Mouse (Mus musculus): ENCODE results near the gene Gm20431. TPM values are rescaled to one million over a fixed set of nuclear protein-coding genes. Genes with fewer than 3 reads are reported as not detected.
A peak's percentile ranks its signal among the peaks of the same experiment; 100 is the strongest.

The Gm20431 gene
- polyA plus RNA-seq, 1 experiment from 2014 or later: 10.5 TPM

DNA sequence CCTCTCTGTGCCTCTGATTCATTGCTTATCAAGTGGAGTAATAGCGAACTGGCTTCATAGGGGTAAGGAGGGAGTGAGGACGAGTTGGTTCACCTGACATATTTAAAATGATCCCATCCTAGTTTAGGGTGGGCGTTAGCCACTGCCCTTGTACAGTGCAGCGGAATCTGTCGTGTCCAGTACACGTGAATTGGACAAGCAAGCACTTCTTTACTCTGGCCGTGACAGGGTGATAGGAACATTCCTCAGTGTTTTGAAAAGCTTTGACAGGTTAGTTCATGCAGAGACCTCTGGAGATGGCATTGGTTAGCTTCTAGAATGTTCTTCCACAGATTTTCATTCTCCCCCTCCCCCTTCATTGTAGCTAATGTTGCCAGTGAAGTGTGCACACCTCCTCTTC, 33.7 kb upstream of the Gm20431 start:
- H3K27me3 ChIP-seq (replicated peaks): peaks cover 20% of the 10 kb centered on the region
- no peak overlapping the region for H3K27ac ChIP-seq
- no peaks in the 10 kb centered on the region for H3K36me3 ChIP-seq (replicated peaks)
- H3K4me3 ChIP-seq: no peak overlapping the region
- ATAC-seq (replicated peaks): no peak
- no peak overlapping the region for H3K9ac ChIP-seq
- H3K9me3 ChIP-seq: no peaks in the 10 kb centered on the region
- no peaks in the 10 kb centered on the region; the same call in 1 of the 2 replicates for H3K4me1 ChIP-seq
- no peak overlapping the region for H3K4me2 ChIP-seq
- 95% methylated on average over 7 of the region's 7 CpGs for WGBS

DNA sequence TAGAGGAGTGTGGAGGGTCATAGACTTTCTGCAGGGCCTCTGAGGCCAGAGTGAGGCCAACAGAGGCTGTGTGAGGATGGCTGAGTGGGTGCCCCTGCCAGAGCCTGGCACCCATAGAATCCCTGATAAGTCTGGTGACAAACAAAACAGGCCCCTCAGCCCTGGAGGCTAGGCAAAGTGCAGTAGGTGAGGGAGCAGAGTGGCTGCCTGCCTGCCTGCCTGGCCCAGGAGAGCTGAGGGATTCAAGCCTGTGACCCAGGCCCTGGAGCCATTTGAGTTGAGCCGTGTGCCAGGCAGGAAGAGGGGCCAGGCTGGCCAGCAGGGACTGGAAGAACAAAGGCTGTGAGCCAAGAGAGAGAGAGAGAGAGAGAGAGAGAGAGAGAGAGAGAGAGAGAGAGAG, 32.9 kb upstream of the Gm20431 start:
- ATAC-seq (replicated peaks): no peak
- whole genome bisulfite sequencing: 86% methylated on average over 1 of the region's 1 CpGs

DNA sequence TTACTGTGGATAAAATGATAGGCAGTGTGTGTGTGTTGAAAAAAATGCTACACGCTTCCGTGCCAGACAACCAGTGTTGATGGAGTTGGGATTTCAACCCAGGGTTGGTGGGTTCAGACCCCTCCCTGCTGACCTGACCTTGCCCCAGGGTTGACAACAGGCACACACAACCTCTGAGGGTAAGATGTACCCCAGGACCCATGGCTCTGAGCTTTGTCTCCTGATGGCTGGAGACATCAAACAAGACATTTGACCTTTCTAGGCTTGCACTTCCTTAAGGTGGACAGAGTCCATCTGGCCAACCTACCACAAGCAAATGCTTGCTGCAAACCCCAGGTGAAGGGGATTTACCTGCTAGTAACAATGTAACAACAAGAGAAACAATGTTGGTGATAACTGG, 32.2 kb upstream of the Gm20431 start:
- H3K4me1 ChIP-seq: peaks cover 13% of the 10 kb centered on the region; the same call in 1 of the 2 replicates
- no peaks in the 10 kb centered on the region for H3K9me3 ChIP-seq
- H3K27me3 ChIP-seq (replicated peaks): peaks cover 34% of the 10 kb centered on the region
- no peak for ATAC-seq (replicated peaks)
- no peak overlapping the region for H3K9ac ChIP-seq
- WGBS: 97% methylated on average over 2 of the region's 2 CpGs
- no peak overlapping the region for H3K4me3 ChIP-seq
- H3K4me2 ChIP-seq: no peak overlapping the region
- H3K27ac ChIP-seq: no peak overlapping the region
- H3K36me3 ChIP-seq (replicated peaks): no peaks in the 10 kb centered on the region

More for the DNA sequence above, 32.9 kb upstream of the Gm20431 start:
- H3K9me3 ChIP-seq: no peaks in the 10 kb centered on the region
- H3K4me2 ChIP-seq: no peak overlapping the region
- no peak overlapping the region for H3K9ac ChIP-seq
- no peaks in the 10 kb centered on the region for H3K36me3 ChIP-seq (replicated peaks)
- no peak overlapping the region for H3K4me3 ChIP-seq
- H3K27me3 ChIP-seq (replicated peaks): peaks cover 27% of the 10 kb centered on the region
- no peak overlapping the region for H3K27ac ChIP-seq
- peaks cover 7% of the 10 kb centered on the region; the same call in 1 of the 2 replicates for H3K4me1 ChIP-seq

DNA sequence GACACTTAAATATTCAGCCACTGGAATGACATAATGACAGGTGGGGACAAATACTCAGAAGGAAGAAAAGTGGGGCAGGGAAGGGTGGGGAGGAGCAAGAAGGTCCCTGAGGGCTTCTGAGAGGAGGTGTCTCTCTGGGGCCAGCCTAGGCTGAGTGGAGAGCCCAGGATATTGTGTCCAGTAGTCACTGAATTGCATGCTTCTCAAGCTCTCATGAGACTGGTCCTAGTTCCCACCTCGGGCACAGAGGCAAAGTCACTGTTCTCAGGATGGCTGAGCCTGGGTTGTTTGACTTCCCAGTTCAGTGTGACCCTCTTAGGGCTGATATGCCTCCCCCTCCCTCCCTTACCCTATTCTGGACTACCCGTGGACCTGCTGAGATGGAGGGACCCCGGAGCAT, 31.5 kb upstream of the Gm20431 start:
- Histone ChIP-seq H3K4me3 (no peak overlapping the region), H3K9ac (no peak overlapping the region), H3K4me2 (no peak overlapping the region), H3K9me3 (no peaks in the 10 kb centered on the region), H3K27ac (no peak overlapping the region), H3K4me1 (peaks cover 16% of the 10 kb centered on the region; the same call in 1 of the 2 replicates), H3K36me3 (replicated peaks) (no peaks in the 10 kb centered on the region), H3K27me3 (replicated peaks) (peaks cover 41% of the 10 kb centered on the region)
- ATAC-seq (replicated peaks): no peak
- WGBS: 73% methylated on average over 3 of the region's 3 CpGs

DNA sequence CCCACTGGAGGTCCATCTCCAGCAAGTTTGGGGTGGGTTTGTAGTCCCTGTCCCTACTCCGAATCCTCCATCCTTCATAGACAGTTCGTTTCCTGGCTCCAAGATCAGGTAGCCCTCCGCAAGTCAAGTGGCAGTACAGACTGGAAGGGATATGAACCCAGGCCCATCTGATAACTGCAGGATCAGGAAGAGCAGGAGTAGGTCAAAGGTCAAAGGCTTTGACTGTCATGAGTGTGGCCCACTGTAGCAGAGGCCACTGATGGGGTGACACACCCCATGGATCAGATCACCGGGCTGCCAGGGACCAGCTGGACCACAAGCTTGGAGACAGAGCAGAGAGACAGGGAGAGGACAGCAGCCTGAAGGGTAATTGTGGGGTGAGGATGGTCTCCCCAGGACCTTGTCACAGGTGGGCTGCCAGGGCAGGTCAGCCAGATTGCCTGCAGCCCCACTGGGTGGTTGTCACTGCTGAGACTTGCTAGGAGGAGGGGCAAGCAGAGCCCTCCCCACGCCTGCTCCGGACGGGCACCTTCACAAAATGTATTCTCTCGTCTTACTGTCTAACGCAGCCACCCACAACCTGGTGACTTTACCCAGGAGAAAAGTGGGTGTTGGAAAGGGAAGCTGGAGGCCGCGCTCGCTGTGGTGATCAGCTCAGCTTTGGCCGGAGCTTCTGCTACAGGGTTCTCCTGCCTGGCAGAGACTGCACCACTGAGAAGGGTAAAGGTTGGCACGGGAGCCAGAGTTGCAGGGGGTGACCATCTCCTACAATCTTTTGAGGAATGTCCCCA, 30.8 kb upstream of the Gm20431 start:
- H3K4me3 ChIP-seq: no peak overlapping the region
- no peak overlapping the region for H3K9ac ChIP-seq
- peaks cover 16% of the 10 kb centered on the region; the same call in 1 of the 2 replicates for H3K4me1 ChIP-seq
- H3K27me3 ChIP-seq (replicated peaks): peaks cover 48% of the 10 kb centered on the region
- WGBS: 89% methylated on average over 14 of the region's 14 CpGs
- ATAC-seq (replicated peaks): no peak
- no peak overlapping the region for H3K27ac ChIP-seq
- H3K9me3 ChIP-seq: no peaks in the 10 kb centered on the region
- H3K4me2 ChIP-seq: no peak overlapping the region
- no peaks in the 10 kb centered on the region for H3K36me3 ChIP-seq (replicated peaks)

DNA sequence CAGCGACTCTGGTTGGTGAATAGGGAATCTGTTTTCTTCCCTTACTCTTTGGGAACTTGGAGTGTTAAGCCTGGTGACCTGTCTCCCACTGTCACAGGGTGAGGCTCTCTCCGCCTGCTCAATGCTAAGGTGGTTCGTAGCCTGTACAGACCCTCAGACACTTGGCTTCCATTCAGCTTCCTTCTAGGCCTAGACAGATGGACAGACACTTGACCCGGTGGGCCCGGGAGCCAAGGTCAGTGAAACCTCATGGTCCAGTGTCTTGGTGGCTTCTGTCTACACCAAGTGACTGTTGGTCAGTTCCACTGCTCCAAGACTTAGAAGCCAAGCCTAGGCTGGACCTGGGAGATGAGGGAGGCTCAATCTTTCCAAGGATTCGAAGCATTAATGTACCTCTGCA, 30.1 kb upstream of the Gm20431 start:
- H3K27ac ChIP-seq: no peak overlapping the region
- H3K36me3 ChIP-seq (replicated peaks): no peaks in the 10 kb centered on the region
- ATAC-seq (replicated peaks): no peak
- peaks cover 52% of the 10 kb centered on the region for H3K27me3 ChIP-seq (replicated peaks)
- no peaks in the 10 kb centered on the region for H3K9me3 ChIP-seq
- WGBS: 89% methylated on average over 6 of the region's 6 CpGs
- no peak overlapping the region for H3K4me3 ChIP-seq
- no peak overlapping the region for H3K9ac ChIP-seq
- no peak overlapping the region for H3K4me2 ChIP-seq
- peaks cover 16% of the 10 kb centered on the region; the same call in 1 of the 2 replicates for H3K4me1 ChIP-seq

DNA sequence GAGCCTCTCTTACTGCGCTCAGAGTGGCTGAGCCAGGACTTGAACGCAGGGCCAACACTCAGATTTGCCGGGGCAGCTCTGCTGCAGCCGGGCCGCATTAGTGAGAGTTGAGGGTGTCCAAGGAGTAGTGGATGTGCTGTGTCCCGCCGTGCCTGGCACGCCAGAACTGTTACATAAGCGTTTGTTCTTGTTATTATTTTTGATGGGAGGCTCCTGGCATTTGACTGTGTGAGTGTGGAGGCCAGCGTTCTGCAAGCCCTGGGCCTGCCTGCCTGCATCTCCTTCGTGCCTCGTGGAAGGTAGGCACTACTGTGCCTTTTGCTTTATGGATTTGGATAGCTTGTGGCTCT, 29.6 kb upstream of the Gm20431 start:
- no peak for ATAC-seq (replicated peaks)
- peaks cover 52% of the 10 kb centered on the region for H3K27me3 ChIP-seq (replicated peaks)
- H3K27ac ChIP-seq: no peak overlapping the region
- 89% methylated on average over 12 of the region's 12 CpGs for WGBS
- no peaks in the 10 kb centered on the region for H3K36me3 ChIP-seq (replicated peaks)
- H3K9ac ChIP-seq: no peak overlapping the region
- H3K9me3 ChIP-seq: no peaks in the 10 kb centered on the region
- no peak overlapping the region for H3K4me3 ChIP-seq
- H3K4me2 ChIP-seq: no peak overlapping the region
- peaks cover 16% of the 10 kb centered on the region; the same call in 1 of the 2 replicates for H3K4me1 ChIP-seq

DNA sequence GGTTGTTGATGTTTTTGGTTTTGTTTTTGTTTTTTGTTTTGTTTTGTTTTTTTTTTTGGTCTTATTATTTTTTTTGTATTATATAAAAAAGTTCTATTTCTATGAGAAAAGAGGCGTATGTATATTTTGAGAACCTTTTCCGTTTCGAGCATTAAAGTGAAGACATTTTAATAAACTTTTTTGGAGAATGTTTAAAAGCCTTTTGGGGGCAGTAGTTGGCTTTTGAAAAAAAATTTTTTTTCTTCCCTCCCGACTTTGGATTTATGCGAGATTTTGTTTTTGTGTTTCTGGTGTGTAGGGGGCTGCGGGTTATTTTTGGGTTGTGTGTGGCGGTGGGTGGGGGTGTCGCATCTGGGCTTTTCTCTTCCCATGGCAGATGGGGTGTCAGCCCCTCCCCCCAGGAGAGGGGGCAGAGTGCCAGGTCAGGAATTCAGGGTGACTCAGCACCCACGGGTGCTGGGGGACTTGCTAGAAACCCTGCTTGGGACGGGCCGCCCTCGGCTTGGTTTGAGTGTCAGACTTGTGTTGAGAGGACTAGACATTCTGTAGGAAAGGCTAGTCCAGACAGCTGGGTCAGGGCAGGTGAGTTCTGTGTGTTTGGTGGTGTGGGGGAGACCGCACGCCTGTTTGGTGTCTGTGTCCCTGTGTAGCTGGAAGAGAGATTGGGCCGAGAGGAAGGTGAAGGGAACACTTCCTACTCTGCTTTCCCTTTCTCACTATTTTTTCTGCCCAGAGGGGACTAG, 29.1 kb upstream of the Gm20431 start:
- H3K4me3 ChIP-seq: peak overlapping the region; percentile 61
- WGBS: 61% methylated on average over 15 of the region's 15 CpGs
- ATAC-seq (replicated peaks): no peak
- H3K36me3 ChIP-seq (replicated peaks): no peaks in the 10 kb centered on the region
- no peak overlapping the region for H3K27ac ChIP-seq
- no peak overlapping the region; the same call in 1 of the 2 replicates for H3K9ac ChIP-seq
- H3K4me1 ChIP-seq: peaks cover 16% of the 10 kb centered on the region; the same call in 1 of the 2 replicates
- no peaks in the 10 kb centered on the region for H3K9me3 ChIP-seq
- peaks cover 57% of the 10 kb centered on the region for H3K27me3 ChIP-seq (replicated peaks)
- H3K4me2 ChIP-seq: peak overlapping the region; percentile 82

DNA sequence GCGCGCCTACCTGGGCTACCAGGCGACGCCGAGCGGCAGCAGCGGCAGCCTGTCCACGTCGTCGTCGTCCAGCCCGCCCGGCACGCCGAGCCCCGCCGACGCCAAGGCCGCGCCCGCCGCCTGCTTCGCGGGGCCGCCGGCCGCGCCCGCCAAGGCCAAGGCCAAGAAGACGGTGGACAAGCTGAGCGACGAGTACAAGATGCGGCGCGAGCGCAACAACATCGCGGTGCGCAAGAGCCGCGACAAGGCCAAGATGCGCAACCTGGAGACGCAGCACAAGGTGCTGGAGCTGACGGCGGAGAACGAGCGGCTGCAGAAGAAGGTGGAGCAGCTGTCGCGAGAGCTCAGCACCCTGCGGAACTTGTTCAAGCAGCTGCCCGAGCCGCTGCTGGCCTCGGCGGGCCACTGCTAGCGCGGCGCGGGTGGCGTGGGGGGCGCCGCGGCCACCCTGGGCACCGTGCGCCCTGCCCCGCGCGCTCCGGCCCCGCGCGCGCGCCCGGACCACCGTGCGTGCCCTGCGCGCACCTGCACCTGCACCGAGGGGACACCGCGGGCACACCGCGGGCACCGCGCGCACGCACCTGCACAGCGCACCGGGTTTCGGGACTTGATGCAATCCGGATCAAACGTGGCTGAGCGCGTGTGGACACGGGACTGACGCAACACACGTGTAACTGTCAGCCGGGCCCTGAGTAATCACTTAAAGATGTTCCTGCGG, 28.4 kb upstream of the Gm20431 start, which contains the start of gene Tmem189:
Tmem189 (minus strand) TSS at position 322 of the 718 bp plus-strand sequence.
- peak; percentile 15; the same call in 1 of the 2 replicates for ATAC-seq (replicated peaks)
- Histone ChIP-seq H3K9ac (peak within 1 kb of the TSS; percentile 35), H3K4me1 (peaks cover 16% of the 10 kb centered on the region; the same call in 1 of the 2 replicates), H3K4me3 (peak within 1 kb of the TSS; percentile 61), H3K27ac (no peak within 1 kb of the TSS), H3K9me3 (no peaks in the 10 kb centered on the region), H3K36me3 (replicated peaks) (no peaks in the 10 kb centered on the region), H3K4me2 (peak within 1 kb of the TSS; percentile 82), H3K27me3 (replicated peaks) (peaks cover 61% of the 10 kb centered on the region)
- under 1% methylated on average over 77 of the region's 99 CpGs for WGBS

DNA sequence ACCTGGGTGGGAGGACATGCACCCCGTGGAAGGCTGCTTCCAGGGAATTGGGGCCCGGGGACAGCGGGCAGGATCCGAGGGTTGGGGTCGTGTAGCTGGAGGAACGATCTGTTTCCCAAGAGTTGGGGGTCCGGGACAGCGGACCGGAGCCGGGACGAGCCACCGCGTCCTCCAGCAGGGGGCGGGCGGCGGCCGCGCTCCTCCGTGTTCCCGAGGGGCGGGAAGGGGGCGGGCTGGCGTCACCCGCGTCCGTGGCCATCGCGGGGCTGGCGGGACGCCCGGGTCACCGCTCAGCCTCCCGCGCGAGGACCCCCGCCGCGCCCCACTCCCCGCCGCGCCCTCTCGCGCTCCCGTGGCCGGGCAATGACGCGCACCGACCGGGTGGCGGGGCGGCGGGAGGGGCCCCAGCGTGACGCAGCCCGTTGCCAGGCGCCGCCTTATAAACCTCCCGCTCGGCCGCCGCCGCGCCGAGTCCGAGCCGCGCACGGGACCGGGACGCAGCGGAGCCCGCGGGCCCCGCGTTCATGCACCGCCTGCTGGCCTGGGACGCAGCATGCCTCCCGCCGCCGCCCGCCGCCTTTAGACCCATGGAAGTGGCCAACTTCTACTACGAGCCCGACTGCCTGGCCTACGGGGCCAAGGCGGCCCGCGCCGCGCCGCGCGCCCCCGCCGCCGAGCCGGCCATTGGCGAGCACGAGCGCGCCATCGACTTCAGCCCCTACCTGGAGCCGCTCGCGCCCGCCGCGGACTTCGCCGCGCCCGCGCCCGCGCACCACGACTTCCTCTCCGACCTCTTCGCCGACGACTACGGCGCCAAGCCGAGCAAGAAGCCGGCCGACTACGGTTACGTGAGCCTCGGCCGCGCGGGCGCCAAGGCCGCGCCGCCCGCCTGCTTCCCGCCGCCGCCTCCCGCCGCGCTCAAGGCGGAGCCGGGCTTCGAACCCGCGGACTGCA, 27.5 kb upstream of the Gm20431 start, which contains the start of gene Cebpb:
Cebpb (plus strand) TSS at position 418 of the 954 bp plus-strand sequence.
- Histone ChIP-seq H3K4me2 (peak within 1 kb of the TSS; percentile 82), H3K27me3 (replicated peaks) (peaks cover 63% of the 10 kb centered on the region), H3K36me3 (replicated peaks) (no peaks in the 10 kb centered on the region), H3K27ac (no peak within 1 kb of the TSS), H3K9ac (peak within 1 kb of the TSS; percentile 35), H3K4me1 (peaks cover 16% of the 10 kb centered on the region; the same call in 1 of the 2 replicates), H3K9me3 (no peaks in the 10 kb centered on the region), H3K4me3 (peak within 1 kb of the TSS; percentile 61)
- ATAC-seq (replicated peaks): peak; percentile 51; the same call in 1 of the 2 replicates
- WGBS: 1% methylated on average over 78 of the region's 147 CpGs

DNA sequence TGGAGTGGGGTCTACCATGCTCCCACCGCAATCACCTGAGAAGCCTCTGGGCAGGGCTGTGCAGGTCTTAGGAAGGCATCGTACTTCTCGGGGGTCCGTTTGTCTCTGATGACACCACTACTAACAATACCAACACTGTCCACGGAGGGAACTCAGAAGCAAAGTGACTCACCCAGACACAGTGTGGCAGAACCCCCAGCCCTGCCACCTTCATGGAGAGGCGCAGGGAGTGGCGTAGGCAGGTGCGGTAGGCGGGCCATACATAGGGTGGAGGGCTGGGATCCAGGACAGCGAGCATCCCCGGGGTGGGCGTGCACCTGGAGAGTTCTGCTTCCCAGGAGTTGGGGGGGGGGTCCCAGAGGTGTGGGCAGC, 26.8 kb upstream of the Gm20431 start:
- H3K27ac ChIP-seq: no peak overlapping the region
- H3K4me3 ChIP-seq: peak overlapping the region; percentile 61
- WGBS: 22% methylated on average over 12 of the region's 12 CpGs
- H3K9ac ChIP-seq: no peak overlapping the region
- peak; percentile 43 for ATAC-seq (replicated peaks)
- H3K4me1 ChIP-seq: peaks cover 16% of the 10 kb centered on the region; the same call in 1 of the 2 replicates
- peak overlapping the region; percentile 82 for H3K4me2 ChIP-seq
- peaks cover 66% of the 10 kb centered on the region for H3K27me3 ChIP-seq (replicated peaks)
- H3K9me3 ChIP-seq: no peaks in the 10 kb centered on the region
- no peaks in the 10 kb centered on the region for H3K36me3 ChIP-seq (replicated peaks)
